Mouse (Mus musculus): ENCODE measurements around the gene Xrcc2.
A peak's percentile ranks its signal among the peaks of the same experiment; 100 is the strongest.
"Not testable (repeated sequence)": the region's sequence is repeated elsewhere in the genome, so short reads cannot be mapped to it uniquely, and the experiment has no call there.

The Xrcc2 gene

DNA sequence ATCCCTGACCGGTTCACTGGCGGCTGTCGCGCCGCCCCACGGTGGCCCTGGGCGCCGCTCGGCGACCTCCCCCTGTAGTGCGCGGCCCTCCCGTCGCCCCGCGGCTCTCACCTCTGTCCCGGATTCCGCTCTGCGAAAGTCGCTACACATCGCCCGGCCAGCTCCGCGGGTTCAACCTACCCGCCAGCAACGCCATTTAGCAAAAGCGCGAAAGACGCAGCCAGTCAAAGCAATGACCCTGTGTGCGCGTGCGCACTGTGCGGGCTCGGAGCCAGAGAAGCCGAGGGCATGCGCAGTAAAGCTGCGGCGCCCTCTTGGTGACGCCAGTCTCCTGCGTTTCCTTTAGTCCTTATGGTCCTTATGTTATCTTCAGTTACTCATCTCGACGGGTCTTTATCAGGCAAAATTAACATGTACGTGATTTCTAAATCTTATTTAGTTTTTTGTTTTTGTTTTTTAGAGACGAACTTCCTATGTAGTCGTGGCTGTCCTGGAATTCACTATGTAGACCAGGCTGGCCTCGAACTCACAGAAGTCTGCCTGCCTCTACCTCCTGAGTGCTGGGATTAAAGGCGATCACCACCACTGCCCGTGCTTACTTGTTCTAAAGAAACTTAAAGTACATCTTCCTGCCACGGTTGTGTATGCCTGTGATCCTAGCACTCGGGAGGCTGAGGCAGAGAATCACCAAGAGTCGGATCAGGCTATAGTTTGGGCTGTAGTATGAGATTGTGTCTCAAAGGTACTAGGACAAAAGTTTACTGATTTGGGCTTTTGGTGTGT, at the start of gene Xrcc2:
Xrcc2 (minus strand) TSS at position 259 of the 783 bp plus-strand sequence.
- peak; percentile 97 for DNase-seq (ENCODE audit: low read depth)

DNA sequence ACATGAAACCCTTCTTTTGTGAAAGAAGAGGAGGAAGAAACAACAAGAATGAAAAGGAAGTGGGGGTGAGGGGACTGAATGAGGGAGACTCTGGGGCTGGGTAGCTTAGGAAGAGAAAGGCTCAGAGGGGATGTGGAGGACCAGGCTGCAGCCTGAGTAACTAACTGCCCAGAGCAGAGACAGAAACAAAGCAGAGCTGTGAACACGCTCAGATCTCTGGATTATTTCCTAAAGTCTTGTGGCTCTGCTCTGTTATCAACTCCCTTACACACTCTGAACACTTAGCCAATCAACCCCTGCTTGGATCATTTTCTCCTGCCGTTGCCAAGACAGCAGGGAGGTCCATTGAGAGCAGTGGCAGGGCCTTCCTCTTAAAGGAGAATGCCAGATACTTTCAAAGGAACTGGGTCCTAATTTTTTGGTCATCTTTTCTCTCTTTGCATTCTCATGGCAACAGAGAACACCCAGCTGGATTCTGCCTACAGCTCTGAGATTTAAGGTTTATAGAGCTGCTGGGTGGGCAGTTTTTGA, 48.7 kb upstream of the Xrcc2 start:
- no peak for DNase-seq (ENCODE audit: low read depth)

DNA sequence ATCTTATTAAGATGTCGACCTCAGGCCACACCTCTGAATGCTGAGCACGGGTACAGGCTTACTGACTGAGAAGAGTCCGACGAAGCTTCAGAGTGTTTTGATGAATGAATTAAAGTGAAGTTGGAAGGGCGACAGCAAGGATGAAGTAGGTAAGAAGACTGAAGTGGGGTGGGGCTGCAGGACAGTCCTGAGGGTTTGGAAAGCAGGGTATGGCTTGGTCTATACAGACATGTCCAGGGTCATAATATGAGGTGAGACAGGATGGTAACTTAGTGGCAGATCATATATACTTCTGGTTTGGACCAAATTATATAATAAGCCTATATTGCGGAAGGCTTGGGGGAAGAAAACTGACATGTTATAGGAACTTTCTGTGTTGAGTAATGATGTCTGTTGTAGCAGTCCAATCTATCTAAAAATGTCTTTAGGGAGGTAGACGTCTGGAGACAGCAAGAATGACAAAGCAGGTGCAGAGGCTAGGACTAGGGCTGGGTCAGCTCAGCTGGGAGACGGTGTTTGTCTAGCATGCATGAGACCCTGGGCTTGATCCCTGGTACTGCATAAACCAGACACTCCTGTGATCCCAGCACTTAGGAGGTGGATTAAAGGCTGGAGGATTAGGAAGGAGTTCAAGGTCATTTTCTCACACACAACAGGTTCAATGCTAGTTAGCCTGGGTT, 48.1 kb upstream of the Xrcc2 start:
- no peak for DNase-seq (ENCODE audit: low read depth)

DNA sequence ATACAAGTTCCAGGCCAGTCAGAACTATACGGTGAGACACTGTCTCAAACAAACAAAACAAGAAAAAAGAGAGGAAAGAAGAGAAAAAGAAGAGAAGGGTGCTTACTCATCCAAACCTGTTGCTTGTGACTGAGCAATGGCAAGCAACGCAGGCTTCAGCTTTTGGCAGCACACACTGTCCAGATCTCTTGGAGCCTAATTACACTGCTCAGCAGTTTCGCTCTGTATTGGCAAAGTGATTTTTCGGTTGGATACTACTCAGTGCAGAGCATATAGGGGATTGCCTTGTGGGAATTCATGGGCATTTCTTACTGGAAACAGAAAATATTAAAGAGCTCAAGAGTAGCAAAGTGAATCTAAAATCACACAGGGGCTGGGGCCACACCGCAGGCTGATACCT, 47.2 kb upstream of the Xrcc2 start:
- DNase-seq (ENCODE audit: low read depth) = no peak

DNA sequence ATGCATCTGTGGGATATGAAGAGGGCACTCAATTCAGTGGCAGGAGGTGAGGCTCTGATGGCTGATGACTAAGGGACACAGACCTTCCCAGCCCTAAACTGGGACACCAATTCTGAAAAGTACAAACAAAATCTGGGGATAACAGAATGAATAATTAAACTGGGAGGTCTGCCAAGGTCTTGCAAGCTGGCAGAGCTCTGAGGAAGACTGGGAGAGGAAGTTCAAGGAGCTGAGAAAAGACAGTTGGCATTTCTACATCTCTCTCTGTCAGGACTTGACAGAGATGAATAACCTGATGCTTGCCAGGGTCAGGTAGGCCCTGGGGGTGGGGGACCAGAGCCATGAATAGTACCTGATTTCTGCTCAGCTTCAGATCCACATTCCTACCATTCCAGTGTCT, 45.9 kb upstream of the Xrcc2 start:
- no peak for DNase-seq (ENCODE audit: low read depth)

DNA sequence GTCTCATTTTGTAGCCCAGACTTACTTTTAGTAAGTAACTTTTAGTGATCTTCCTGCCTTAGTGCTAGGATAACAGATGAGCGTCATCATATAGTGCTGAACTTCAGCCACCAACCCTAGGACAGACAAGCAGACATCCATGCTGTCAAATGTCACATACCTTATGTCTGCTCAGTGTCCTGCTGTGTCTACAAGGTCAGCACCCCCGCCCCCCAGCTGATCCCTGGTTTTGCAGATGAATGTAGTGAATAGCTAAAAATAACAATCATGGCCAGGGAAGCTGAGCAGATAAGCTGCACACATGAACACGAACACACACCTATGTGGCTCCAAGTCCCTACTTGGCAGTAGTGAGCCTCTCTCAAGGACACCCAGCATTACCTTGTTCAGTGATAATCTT, 43.0 kb upstream of the Xrcc2 start:
- DNase-seq (ENCODE audit: low read depth) = no peak

DNA sequence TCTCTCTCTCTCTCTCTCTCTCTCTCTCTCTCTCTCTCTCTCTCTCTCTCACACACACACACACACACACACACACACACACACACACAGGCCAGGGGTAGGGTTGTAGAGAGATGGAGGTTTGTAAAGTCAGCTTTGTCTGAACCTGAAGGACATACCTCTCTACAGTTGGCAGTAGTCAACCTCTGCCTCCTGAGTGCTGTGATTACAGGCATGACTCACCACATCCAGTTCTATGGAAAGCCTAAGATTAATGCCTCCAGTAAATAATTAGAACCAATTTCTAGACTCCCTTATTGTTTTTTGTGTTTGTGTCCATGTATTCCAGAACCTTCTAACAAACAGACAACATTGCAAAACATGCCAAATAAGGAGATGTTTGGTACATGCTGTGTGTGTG, 42.3 kb upstream of the Xrcc2 start:
- DNase-seq (ENCODE audit: low read depth) = no peak

DNA sequence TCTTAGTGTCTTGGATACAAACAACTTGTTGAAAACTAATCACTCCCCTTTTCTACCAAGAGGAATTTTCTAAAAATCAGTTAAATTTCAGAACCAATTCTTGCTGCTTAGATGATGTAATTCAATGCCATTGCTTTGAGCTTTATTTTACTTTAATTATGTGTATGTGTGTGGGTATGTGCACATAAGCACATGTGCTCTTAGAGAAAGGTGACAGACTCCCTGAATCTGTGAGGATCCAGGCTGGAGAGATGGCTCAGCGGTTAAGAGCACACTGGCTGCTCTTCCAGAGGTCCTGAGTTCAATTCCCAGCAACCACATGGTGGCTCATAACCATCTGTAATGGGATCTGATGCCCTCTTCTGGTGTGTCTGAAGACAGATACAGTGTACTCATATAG, 33.3 kb upstream of the Xrcc2 start:
- not testable (repeated sequence) for DNase-seq (ENCODE audit: low read depth)

DNA sequence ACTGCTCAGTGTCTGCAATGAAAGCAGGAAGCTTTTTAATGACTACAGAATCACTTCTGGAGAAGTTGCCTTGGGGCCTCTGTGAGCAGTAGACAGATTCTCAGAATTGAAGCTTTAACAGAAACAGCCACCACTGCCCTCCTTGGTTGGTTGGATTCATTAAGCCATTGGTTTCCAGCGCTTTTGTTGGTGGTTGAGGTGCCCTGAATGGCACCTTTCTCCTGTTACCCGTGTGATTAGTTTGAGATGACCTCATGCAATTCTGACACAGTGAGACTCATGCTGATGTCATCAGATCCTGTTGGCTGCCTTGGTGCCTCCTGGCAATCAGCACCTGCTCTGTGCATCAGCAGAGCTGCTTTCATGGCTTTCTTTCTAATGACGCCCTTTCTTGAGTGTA, 32.8 kb upstream of the Xrcc2 start:
- DNase-seq (ENCODE audit: low read depth) = no peak

DNA sequence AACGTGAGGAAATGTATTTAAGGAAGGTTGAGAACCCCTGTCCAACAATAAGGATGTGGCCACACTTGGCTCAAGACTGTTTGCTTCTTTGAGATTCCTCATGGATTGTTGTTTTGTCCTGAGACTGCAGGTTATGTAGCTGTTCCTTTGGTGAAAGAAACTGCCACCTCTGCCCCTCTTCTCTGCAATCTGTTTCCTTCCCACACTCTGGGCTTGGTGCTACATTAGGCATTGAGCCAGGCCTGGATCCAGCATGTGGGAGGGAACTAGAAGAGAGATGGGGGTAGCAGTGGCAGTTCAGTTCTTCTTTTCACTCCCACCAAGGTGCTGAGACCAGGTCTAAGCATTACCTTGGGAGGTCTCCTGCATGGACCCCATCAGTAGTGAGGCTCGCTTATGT, 30.2 kb upstream of the Xrcc2 start:
- DNase-seq (ENCODE audit: low read depth) = no peak

DNA sequence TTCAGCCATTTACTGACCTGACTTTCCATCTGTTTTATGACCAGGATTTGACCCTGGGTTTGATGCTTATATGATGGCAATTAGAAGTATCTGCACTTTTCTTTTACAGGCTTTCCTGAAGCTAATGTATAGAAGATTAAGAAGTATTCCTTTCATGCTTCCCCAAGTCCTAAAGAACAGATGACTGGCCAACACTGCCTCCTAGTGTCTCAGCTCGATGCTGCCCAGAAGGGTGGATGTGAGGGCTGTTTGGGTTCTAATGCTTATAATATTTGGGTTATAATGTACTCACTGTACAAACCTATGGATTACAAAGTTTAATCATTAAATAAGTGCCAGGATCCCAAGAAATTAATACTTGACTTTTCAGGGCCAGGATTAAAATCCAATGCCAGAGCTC, 28.7 kb upstream of the Xrcc2 start:
- peak; percentile 53 for DNase-seq (ENCODE audit: low read depth)

DNA sequence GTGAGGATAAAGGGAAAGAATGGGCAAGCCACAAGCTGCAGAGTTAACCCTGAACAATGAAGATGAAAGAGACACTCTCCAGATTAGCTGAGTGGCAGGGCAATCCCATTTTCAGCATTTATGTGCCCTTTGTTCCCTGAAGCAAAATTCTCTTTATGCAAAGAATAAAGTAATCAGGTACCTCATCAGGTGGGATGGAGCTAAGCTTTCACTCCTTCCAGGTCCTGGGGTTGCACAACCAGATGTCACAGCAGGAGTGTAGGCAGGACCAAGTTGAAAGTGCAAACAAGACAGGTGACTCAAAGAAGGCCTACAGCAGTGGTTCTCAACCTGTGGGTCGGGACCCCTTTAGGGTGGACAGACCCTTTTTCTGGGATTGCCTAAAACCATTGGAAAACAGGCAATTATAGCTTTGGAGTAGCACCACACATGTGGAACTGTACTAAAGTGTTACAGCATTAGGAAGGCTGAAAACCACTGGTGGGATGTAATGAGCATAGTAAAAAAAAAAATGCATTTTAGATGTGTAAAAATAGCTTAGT, 18.6 kb upstream of the Xrcc2 start:
- no peak for DNase-seq (ENCODE audit: low read depth)

DNA sequence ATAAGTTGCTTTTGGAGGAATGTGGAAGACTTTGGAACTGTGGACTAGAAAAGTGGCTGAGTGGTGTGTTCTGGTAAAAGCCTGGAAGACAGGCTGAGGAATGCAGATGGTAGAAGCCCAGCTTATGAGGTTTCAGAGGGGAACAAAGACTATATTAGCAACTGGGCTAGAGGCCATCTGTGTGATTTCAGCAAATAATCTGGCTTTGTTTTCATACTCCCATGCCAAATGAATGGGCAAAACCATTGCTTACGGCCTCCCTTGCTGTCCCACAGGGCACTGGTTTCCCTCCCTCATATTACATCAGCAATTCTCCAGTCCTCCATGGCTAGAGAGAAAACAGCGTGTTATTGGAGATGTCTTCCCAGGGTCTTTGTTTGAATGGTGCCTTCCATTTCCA, 17.4 kb upstream of the Xrcc2 start:
- DNase-seq (ENCODE audit: low read depth) = no peak

DNA sequence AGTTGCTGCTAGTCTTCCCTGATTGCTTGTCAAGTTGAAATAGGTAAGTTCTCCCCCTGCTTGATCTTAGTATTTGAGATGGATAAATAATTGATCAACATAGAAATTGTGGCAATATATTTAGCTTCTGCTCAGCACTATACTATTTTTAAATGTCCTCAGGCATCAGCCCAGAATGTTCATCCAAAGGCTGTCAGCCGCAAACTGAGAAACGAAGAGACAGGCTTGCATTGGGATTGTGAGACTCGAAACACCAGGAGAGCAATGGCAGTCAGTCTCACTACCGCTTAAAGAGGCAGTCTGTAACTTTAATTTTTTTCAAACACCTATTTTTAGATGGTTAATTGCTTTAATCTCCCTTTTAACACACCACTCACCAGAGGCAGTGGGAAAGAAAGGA, 13.8 kb upstream of the Xrcc2 start:
- no peak for DNase-seq (ENCODE audit: low read depth)

DNA sequence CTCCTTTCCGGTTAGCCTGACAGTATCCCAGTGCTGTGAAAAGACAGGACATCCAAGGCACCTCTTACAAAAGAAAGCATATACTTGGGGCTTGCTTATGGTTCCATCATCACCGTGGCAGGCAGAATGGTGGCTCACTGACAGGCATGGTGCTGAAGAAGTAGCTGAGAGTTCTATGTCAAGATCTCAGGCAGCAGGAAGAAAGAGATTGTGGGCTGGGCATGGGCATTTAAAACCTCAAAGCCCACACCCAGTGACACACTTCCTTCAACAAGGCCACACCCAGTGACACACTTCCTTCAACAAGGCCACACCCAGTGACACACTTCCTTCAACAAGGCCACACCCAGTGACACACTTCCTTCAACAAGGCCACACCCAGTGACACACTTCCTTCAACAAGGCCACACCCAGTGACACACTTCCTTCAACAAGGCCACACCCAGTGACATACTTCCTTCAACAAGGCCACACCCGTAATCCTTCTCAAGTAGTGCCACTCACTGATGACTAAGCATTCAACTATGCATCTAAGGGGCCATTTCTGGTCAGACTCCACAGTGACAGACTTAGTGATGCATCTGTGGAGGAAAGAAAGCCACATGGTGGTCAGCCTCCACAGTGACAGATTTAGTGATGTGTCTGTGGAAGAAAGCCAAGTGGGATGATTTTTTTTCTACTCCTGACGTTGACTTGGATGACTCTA, 7.5 kb upstream of the Xrcc2 start:
- DNase-seq (ENCODE audit: low read depth) = peak; percentile 47

DNA sequence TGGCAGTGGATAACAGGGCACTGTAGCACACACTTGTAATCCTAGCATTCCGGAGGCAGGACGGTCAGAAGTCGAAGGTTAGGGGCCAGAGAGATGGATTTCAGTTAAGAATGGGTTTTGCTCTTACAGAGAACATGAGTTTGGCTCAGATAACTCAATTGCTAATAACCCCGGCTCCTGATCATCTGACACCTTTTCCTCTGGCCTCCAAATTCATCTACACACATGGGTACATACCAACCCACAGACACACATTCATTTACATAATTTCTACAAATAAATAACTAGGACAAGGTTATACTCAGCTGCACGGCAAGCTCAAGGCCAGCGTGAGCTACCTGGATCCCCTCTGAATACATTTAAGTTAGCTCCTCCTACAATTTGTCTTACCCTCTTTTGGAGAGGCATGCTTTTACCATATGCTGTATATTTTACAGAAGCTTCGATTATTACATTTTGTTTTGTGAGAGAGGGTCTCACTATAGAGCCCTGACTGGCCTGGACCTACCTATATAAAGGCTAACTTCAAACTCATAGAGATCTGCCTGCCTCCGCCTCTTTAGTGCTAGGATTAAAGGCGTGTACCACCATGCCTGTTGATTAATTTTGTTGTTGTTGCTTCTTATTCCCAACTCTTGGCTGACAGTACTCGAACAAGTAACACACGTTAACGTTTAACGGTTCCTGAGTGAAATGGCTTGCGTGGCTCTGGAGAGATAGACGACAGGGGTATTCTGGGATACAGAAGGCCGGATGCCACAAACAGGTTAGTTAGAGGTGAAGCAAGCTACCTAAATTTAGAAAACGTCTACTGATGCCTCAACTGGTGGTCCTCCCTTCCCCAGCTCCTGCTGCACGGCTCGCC, 691 bp downstream of the Xrcc2 start:
- no peak for DNase-seq (ENCODE audit: low read depth)

DNA sequence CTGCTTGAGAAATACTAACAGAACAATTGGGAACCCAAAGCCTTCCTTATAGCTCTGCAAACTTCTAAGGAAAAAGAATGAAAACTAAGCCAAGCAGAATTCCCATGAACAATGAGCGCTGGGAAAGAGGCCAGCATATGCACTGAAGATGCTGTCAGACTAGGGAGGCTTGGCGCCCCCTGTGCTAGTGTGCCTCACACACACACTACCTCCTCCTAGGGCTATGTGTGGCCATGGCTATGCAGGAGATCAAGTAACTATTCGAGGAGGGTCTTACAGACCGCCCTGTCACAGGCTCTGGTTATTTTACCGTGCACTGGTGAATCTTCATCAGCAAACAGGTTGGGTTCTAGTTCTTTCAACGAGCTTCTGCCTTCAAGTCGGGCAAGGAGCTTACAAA, 7.7 kb downstream of the Xrcc2 start:
- DNase-seq (ENCODE audit: low read depth) = no peak

DNA sequence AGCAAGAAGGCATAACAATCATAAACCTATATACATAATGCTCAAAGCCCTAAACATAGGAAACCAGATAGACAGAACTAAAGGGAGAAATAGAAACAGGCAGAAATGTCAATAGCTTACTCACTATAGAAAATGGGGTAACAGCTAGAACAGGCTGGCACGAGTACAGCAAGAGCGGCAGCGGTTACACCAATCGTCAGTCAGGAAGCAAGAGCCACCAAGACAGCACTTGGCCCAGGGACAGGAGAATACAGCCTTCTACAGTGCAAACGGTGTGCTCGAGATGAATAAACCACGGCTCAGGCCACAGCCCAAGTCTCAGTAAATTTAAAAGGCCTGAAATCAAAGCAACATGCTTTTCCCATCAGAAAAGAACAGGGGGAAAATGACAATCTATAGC, 9.4 kb downstream of the Xrcc2 start:
- no peak for DNase-seq (ENCODE audit: low read depth)

DNA sequence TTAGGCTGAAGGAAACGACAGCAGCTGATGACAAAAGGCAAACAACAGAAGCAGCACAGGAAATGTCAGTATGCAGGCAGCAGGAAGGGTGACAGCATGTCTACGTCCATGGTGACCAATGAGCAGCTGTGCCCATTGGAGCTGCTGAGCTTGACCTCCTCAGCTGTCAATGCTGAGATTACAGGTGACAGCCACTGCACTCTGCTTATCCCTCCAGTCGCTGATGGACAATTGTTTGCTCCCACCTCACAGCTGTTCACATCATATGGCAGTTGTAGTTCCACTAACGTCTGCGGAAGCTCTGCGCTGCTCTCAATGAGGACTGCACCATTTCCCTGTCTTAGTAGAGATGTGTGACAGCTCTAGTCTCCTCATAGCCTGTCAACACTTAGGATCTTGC, 9.8 kb downstream of the Xrcc2 start:
- DNase-seq (ENCODE audit: low read depth) = no peak

DNA sequence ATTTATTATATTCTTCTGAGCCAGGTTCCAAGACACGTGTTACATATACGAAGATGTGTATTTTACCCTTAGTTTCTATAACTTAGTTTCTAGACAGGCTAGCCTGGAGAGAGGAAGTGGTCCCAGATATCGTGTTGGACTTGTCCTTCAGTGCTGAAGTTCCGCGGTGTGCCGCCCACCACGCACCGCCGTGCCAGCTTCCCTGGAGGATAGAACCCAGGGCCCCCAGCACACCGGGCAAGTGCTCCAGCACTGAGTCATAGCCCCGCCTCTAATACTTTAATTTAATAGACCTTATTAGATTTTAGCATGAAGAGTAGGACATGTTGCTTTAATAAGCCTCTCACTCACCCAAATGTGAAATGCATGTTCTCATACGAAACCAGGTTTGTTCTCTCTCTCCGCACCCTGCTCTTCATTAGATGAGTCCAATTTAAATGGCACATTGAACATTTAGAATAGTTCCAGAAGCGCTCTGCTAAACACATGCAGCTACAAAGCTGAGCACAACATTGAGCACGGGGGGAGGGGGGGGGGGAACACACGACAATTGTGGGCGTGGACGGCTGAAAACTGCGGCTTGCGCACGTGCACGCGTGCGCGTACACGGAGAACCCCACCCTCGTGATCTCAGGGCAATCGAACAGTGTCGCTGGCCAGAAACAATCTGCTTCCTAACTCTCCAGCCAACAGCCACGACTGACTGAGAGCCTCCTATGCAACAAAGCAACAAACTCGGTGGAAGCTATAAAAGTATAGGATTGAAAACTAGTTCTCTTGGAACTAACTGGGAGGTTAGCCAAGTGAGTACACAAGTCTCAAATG, 33.7 kb downstream of the Xrcc2 start:
- no peak for DNase-seq (ENCODE audit: low read depth)

DNA sequence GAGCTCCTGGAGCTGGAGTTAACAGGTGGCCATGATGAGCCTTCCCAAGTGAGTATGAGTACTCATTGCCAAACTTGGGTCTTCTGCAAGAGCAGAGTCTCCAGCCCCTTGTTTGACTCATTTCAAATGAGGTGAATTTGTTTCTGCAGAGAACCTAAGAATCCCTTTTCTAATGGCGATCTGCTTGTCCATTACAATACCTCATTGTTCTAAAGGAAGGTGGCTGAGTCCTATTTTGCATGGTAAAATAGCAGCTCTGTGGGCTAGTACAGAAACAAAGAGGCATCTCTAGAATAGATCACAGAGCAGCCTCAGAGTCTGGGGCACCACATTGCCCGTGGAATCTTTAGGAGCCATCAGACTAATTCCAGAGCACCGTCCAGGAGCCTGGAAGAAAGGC, 34.6 kb downstream of the Xrcc2 start:
- DNase-seq (ENCODE audit: low read depth) = no peak

Measured in induced T-regulatory cell, adult 2 months (primary cell).